Mouse (Mus musculus): ENCODE measurements at regions not wholly inside any gene's neighbourhood (a gene's known extent, or its start where the extent isn't known, plus 50 kb on each side); places are given as distances from the start of the nearest gene placed in this dataset.

GRCm38 (mm10) chr8:114072330-114072729 is 61.0 kb upstream of the Nudt7 start:
- DNase-seq, result no peak

GRCm38 (mm10) chr8:114074122-114074521 is 59.2 kb upstream of the Nudt7 start:
- DNase-seq, result peak; percentile 28

GRCm38 (mm10) chr8:114076701-114077100 is 56.7 kb upstream of the Nudt7 start:
- no peak for DNase-seq

- peak; percentile 30 for DNase-seq
Observed at GRCm38 (mm10) chr8:114081049-114081756, 52.2 kb upstream of the Nudt7 start.

GRCm38 (mm10) chr8:114081757-114082059 is 51.6 kb upstream of the Nudt7 start:
- no peak for DNase-seq

All from thymus, postnatal 14 days (tissue).